ENCODE assay signal across 10 mouse cellular contexts in the genomic region with DNA sequence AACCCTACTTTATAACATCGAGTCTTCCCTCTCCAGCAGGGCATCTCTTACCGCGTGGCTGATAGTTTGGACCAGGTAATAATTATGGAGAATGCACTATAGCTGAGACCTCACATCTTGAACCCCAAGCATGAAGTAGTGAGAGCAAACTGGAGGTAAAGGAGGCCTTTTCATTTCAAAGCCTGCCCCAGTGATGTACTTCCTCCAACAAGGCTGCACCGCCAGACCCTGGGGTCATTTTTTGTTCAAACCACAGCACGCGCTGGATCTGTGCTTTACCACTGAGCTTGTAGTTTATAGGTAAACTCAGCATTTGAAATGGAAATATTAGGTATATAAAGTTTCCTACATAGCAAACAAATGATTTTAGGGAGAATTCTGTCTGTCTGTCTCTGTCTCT.
DNase-seq lines count a peak whose midpoint lies in the region; ATAC-seq lines count a peak whose summit lies in the region.
"Had no signal": no experiment of that assay in that cellular context is flagged by ENCODE, and none has a peak within 500 bp of the region (broad histone marks: within the 10 kb centered on the region; RNA-seq: fewer than 3 reads in every experiment).

No protein-coding gene starts in this region.

- H3K4me3 ChIP-seq in kidney, embryonic 15.5 days (replicated peaks), result no peak overlapping the region
- H3K4me3 ChIP-seq in embryonic facial prominence, embryonic 11.5 days (ENCODE audit: low read depth, low read length), result no peak overlapping the region
- H3K4me3 ChIP-seq in forebrain, embryonic 13.5 days, result no peak overlapping the region
- H3K4me3 ChIP-seq in limb, embryonic 12.5 days (replicated peaks), result no peak overlapping the region

- no peaks in the 10 kb centered on the region for H3K27me3 ChIP-seq in kidney, embryonic 15.5 days
- H3K27me3 ChIP-seq in embryonic facial prominence, embryonic 11.5 days (ENCODE audit: control insufficient read depth, insufficient read depth, low read length), result no peaks in the 10 kb centered on the region
- no peaks in the 10 kb centered on the region for H3K27me3 ChIP-seq in forebrain, embryonic 13.5 days
- H3K27me3 ChIP-seq in limb, embryonic 12.5 days, result no peaks in the 10 kb centered on the region

- WGBS in kidney, embryonic 15.5 days, result 74% methylated on average over 6 of the region's 6 CpGs
- WGBS in embryonic facial prominence, embryonic 11.5 days, result 54% methylated on average over 6 of the region's 6 CpGs
- WGBS in forebrain, embryonic 13.5 days, result 75% methylated on average over 6 of the region's 6 CpGs
- WGBS in limb, embryonic 12.5 days, result 69% methylated on average over 6 of the region's 6 CpGs

- no peaks in the 10 kb centered on the region for H3K9me3 ChIP-seq in kidney, embryonic 15.5 days (replicated peaks)
- H3K9me3 ChIP-seq in embryonic facial prominence, embryonic 11.5 days (replicated peaks; ENCODE audit: control insufficient read depth, low read length), result no peaks in the 10 kb centered on the region
- no peaks in the 10 kb centered on the region for H3K9me3 ChIP-seq in forebrain, embryonic 13.5 days (replicated peaks)
- no peaks in the 10 kb centered on the region for H3K9me3 ChIP-seq in limb, embryonic 12.5 days

- H3K36me3 ChIP-seq in kidney, embryonic 15.5 days, result no peaks in the 10 kb centered on the region
- H3K36me3 ChIP-seq in embryonic facial prominence, embryonic 11.5 days (replicated peaks; ENCODE audit: control insufficient read depth, insufficient read depth, low read depth, low read length), result no peaks in the 10 kb centered on the region
- 0 out of 2 replicates have a peak, but pooled peaks cover 6% of the 10 kb centered on the region for H3K36me3 ChIP-seq in forebrain, embryonic 13.5 days (ENCODE audit: poor library complexity, severe bottlenecking)
- H3K36me3 ChIP-seq in limb, embryonic 12.5 days, result 0 out of 2 replicates have a peak, but pooled peaks cover 2% of the 10 kb centered on the region

- H3K27ac ChIP-seq in kidney, embryonic 15.5 days, result peak overlapping the region; percentile 33; the same call in 1 of the 2 replicates
- peak overlapping the region; percentile 91 for H3K27ac ChIP-seq in embryonic facial prominence, embryonic 11.5 days (replicated peaks; ENCODE audit: low read depth, low read length)
- 0 out of 2 replicates have a peak overlapping the region, but pooled peaks have one; percentile 96 for H3K27ac ChIP-seq in forebrain, embryonic 13.5 days
- H3K27ac ChIP-seq in limb, embryonic 12.5 days, result peak overlapping the region; percentile 96
- H3K27ac ChIP-seq: liver, embryonic 14.5 days had no signal

- DNase-seq in kidney, adult 8-10 months, result no peak
- DNase-seq in embryonic facial prominence, embryonic 11.5 days (ENCODE audit: low spot score), result no peak
- no peak for DNase-seq in adipocyte (ENCODE audit: low spot score)
- no peak for DNase-seq in lung, postnatal 4 days
- DNase-seq: cerebellum, adult 18-20 months; thymus, postnatal 36 days had no signal

- H3K4me1 ChIP-seq in kidney, embryonic 15.5 days, result peaks cover 53% of the 10 kb centered on the region
- peaks cover 9% of the 10 kb centered on the region for H3K4me1 ChIP-seq in embryonic facial prominence, embryonic 11.5 days (ENCODE audit: control insufficient read depth, insufficient read depth, low read length)
- H3K4me1 ChIP-seq in forebrain, embryonic 13.5 days, result peaks cover 63% of the 10 kb centered on the region
- peaks cover 58% of the 10 kb centered on the region for H3K4me1 ChIP-seq in limb, embryonic 12.5 days (replicated peaks)

- ATAC-seq in kidney, embryonic 15.5 days (replicated peaks; ENCODE audit: low FRiP score), result no peak
- ATAC-seq in embryonic facial prominence, embryonic 11.5 days (replicated peaks; ENCODE audit: insufficient number of reproducible peaks, low FRiP score, low TSS enrichment, low read depth), result no peak
- no peak for ATAC-seq in forebrain, embryonic 13.5 days
- no peak for ATAC-seq in limb, embryonic 12.5 days (ENCODE audit: insufficient number of reproducible peaks, insufficient read depth, low FRiP score, low TSS enrichment, low read depth)

- no peak overlapping the region for H3K9ac ChIP-seq in kidney, embryonic 15.5 days
- 0 out of 2 replicates have a peak overlapping the region, but pooled peaks have one; percentile 11 for H3K9ac ChIP-seq in embryonic facial prominence, embryonic 11.5 days (replicated peaks; ENCODE audit: low read length)
- no peak overlapping the region for H3K9ac ChIP-seq in forebrain, embryonic 13.5 days
- H3K9ac ChIP-seq in limb, embryonic 12.5 days (replicated peaks), result no peak overlapping the region
- H3K9ac ChIP-seq: liver, embryonic 14.5 days had no signal

- H3K4me2 ChIP-seq in kidney, embryonic 15.5 days, result no peak overlapping the region
- no peak overlapping the region for H3K4me2 ChIP-seq in embryonic facial prominence, embryonic 11.5 days (ENCODE audit: low read depth, low read length)
- H3K4me2 ChIP-seq in forebrain, embryonic 13.5 days, result no peak overlapping the region
- peak overlapping the region; percentile 53 for H3K4me2 ChIP-seq in limb, embryonic 12.5 days

Comparison
In these comparisons a context has a peak if more than half of its experiments do, and no peak if none do; other contexts are left out.
1. H3K27ac ChIP-seq: peak in every context shown above with its lines; median percentile 96 in forebrain, embryonic 13.5 days; 96 in limb, embryonic 12.5 days; 91 in embryonic facial prominence, embryonic 11.5 days; 33 in kidney, embryonic 15.5 days.